Mouse (Mus musculus): ENCODE results near the gene Upk3bl.
A peak's percentile ranks its signal among the peaks of the same experiment; 100 is the strongest.

DNA sequence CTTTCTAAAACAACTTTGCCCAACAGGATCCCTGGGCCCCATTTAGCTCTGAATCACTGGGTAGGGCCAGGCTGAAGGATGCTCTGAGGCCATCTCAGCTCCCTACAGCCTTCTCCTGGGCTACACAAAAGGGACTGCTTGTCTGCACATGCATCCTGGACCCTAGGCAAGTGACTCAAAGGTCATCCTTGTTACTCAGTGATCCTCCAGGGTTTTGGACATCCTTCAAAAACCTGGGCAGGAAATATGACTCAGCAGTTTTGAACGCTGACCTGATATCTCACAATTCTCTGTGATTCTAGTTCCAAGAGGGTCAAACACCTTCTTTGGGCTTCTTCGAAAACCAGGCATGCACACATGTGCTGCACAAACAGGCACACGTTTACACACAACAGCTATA lies 54.8 kb downstream of the Upk3bl start:
- no peak for TF ChIP-seq ZC3H11A (IDR thresholded peaks at IDR 0.05; ENCODE audit: borderline replicate concordance, low read depth, low read length)
- TF ChIP-seq MAFK (IDR thresholded peaks at IDR 0.05; ENCODE audit: insufficient read depth, low read depth, low read length) = peak; percentile 81
- no peak for TF ChIP-seq CHD2 (IDR thresholded peaks at IDR 0.05; ENCODE audit: low read depth, low read length)
- TF ChIP-seq HCFC1 (IDR thresholded peaks at IDR 0.05; ENCODE audit: borderline replicate concordance, insufficient read depth, low read length) = no peak
